Mouse (Mus musculus) macrophage (primary cell): ENCODE results near the gene Rab25. TPM values are rescaled to one million over a fixed set of nuclear protein-coding genes. Genes with fewer than 3 reads are reported as not detected.

ENCODE experiments used
- H3K27ac ChIP-seq: fragments of 350-480 bp; formaldehyde crosslinking; 2 replicates; pipeline ENCODE4 v1.9.0; 2021
- H3K36me3 ChIP-seq: fragments of 350-480 bp; formaldehyde crosslinking; 2 replicates; pipeline ENCODE4 v1.9.0; 2021; ENCODE audit errors: inconsistent target
- H3K4me3 ChIP-seq: fragments of 350-480 bp; formaldehyde crosslinking; 2 replicates; pipeline ENCODE4 v1.9.0; 2021; ENCODE audit errors: inconsistent target
- H3K79me2 ChIP-seq: fragments of 350-480 bp; formaldehyde crosslinking; 2 replicates; pipeline ENCODE4 v1.9.0; 2021; ENCODE audit errors: inconsistent target
- WGBS: methylation state at CpG from one replicate; pipeline ENCODE4 v1.1.7; 2026; ENCODE audit warnings: inconsistent platforms; ENCODE audit not compliant: missing documents; 5-methylcytosine and 5-hydroxymethylcytosine counted together
- polyA plus RNA-seq: library from polyadenylated mRNA; stranded (reverse); fragments of 250-400 nt; gene quantifications from 3 replicates; pipeline ENCODE4 v1.2.4, GENCODE M21; 2018; ENCODE audit warnings: inconsistent platforms

The Rab25 gene
- polyA plus RNA-seq, 1 experiment from 2014 or later = not detected

DNA sequence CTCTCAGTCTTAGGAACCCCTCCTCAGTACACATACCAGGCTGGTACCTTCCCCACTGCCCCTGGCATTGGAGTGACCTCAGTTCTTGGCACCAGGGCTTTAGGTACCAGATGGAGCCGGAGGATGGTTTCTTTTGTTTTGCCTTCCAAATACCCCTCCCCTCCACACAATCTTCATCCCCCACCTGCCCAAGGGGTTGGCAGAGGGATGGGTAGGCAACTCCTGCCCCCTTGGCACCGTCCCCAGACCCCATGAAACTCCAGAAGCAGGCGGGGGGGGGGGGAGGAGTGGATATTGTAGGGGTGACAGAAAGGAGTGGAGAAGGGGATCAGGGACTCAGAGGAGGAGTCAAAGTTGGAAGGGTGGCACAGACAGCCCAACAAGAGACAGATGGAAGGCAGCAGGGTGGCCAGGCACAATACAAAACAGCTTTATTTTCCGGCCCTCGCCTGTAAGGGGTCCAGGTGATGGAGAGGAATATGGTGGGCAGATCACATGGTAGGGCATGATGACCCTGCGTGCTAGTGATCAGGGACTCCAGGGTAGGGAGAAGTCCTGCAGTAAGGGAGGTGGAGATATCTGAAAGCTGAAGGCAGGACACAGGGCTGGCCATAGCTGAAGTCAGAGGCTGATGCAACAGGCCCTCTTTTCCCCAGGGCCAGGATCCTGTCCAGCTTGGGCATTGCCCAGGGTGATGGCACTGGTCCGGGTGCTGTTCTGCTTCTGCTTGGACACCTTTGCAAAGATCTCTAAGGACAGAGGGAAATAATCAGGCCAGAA, 6.3 kb downstream of the Rab25 start:
- Histone ChIP-seq H3K79me2 (no peaks in the 10 kb centered on the region), H3K27ac (no peak overlapping the region), H3K36me3 (no peaks in the 10 kb centered on the region), H3K4me3 (no peak overlapping the region)
- WGBS = 90% methylated on average over 5 of the region's 7 CpGs

- WGBS = 87% methylated on average over 5 of the region's 5 CpGs
- H3K4me3 ChIP-seq = no peak overlapping the region
- no peak overlapping the region for H3K27ac ChIP-seq
- H3K79me2 ChIP-seq = no peaks in the 10 kb centered on the region
- no peaks in the 10 kb centered on the region for H3K36me3 ChIP-seq
Measured at GRCm38 (mm10) chr3:88540085-88540484, 8.0 kb downstream of the Rab25 start.

GRCm38 (mm10) chr3:88539397-88539796, 8.7 kb downstream of the Rab25 start:
- H3K79me2 ChIP-seq = no peaks in the 10 kb centered on the region
- WGBS = 80% methylated on average over 3 of the region's 3 CpGs
- H3K27ac ChIP-seq = no peak overlapping the region
- no peak overlapping the region for H3K4me3 ChIP-seq
- no peaks in the 10 kb centered on the region for H3K36me3 ChIP-seq

GRCm38 (mm10) chr3:88538271-88539145, 9.6 kb downstream of the Rab25 start:
- Histone ChIP-seq H3K36me3 (no peaks in the 10 kb centered on the region), H3K79me2 (no peaks in the 10 kb centered on the region), H3K4me3 (no peak overlapping the region), H3K27ac (no peak overlapping the region)
- 87% methylated on average over 9 of the region's 9 CpGs for WGBS

DNA sequence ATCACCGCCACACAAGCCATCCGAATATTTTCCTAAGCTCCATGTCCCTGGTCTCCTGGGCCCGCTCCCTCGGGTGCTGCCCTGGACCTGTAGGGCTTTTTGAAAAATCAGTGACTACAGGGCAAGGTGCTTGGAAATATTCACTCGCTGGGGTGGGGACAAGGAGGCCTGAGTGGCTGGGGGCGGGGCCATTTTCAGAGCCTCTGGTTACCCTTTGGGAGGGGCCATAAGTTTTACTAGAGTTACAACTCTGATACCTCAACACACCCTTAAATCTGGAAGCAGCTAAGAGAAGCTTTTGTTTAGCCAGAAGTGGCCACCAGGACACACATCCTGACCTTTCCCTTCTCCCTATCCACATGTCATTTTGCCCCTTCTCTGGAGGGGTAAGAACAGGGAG, 11.0 kb downstream of the Rab25 start:
- Histone ChIP-seq H3K36me3 (no peaks in the 10 kb centered on the region), H3K4me3 (no peak overlapping the region), H3K79me2 (no peaks in the 10 kb centered on the region), H3K27ac (no peak overlapping the region)
- 98% methylated on average over 6 of the region's 6 CpGs for WGBS

GRCm38 (mm10) chr3:88536103-88536930, 11.8 kb downstream of the Rab25 start:
- Histone ChIP-seq H3K36me3 (no peaks in the 10 kb centered on the region), H3K27ac (no peak overlapping the region), H3K79me2 (no peaks in the 10 kb centered on the region), H3K4me3 (no peak overlapping the region)
- WGBS = 82% methylated on average over 64 of the region's 64 CpGs

DNA sequence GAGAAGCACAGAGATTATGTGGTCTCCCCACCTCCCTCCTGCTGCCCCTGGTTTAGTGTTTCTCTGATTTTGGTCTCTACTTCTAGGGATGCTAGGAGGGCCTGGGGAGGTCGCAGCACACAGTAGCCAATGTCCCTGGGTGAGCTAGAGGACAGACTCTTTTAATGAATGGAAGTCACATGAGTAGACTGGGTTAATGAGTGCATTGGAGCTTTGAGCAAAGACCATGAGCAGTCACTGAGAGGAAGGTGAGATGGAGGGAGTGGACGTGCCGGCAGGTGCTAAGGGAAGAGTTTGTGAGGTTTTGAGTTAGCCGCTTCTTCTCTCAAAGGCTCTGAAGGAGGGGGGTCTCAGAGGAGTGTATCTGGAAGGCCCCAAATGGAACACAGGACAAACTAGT, 12.6 kb downstream of the Rab25 start:
- H3K36me3 ChIP-seq = no peaks in the 10 kb centered on the region
- no peak overlapping the region for H3K27ac ChIP-seq
- H3K79me2 ChIP-seq = no peaks in the 10 kb centered on the region
- no peak overlapping the region for H3K4me3 ChIP-seq
- 94% methylated on average over 4 of the region's 4 CpGs for WGBS

- 96% methylated on average over 3 of the region's 3 CpGs for WGBS
- no peaks in the 10 kb centered on the region for H3K79me2 ChIP-seq
- no peak overlapping the region for H3K27ac ChIP-seq
- H3K36me3 ChIP-seq = no peaks in the 10 kb centered on the region
- H3K4me3 ChIP-seq = no peak overlapping the region
Measured at GRCm38 (mm10) chr3:88535005-88535404, 13.1 kb downstream of the Rab25 start.

DNA sequence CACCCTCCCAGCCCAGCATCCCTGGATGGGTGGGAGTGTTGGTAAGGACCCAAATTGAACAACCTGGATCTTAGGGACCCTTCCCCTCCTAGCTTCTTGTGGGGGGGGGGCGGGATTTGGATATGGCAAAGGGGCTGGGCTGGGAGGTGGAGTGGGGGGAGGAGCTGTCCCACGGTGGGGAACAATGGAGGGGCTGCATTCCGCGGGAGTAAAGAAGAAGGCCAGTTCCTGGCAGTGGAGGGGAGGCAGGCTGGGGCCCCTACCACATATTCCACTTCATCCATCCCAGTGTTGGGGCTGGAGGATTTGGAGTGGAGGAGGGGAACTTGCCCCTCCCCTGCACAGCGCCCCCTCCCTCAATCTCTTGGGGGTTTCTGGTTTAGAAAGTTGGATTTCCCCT, 14.4 kb downstream of the Rab25 start:
- no peaks in the 10 kb centered on the region for H3K36me3 ChIP-seq
- 38% methylated on average over 5 of the region's 5 CpGs for WGBS
- H3K4me3 ChIP-seq = no peak overlapping the region

DNA sequence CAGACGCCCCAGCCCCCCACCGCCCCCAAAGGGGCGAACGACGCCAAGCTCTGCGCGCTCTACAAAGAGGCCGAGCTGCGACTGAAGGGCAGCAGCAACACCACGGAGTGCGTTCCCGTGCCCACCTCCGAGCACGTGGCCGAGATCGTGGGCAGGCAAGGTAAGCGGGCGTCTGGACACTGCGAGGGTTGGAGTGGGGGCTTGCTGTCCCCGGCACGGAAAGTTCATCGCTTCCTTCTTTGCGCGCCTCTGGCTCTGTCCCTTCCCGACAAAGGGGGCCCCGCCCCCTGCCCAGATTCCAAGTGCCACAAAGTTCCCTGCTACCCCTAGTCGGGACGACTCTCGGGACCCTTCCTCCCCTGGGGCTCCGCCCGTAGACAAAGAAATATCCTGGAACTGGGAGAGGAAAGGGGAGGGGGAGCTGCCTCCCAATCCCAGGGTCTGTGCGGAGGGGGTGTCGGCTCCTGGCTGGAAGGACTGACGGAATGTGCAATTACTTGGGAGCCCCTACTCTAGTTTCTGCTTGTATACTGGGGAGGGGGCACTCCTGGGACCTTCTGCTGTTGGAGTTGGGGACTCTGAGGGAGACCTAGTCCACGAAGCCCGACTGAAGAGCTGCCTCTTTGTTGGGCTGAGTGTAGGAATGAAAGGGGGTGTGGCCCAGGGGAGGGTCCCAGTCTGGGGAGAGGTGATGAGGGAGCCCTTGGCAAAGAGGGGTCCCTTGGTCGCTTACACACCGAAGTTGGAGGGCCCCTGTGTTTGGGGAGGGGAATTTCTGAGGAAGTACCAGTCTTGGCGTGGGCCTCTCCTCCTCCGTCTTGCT, 15.2 kb downstream of the Rab25 start:
- H3K36me3 ChIP-seq = no peaks in the 10 kb centered on the region
- H3K4me3 ChIP-seq = no peak overlapping the region
- H3K79me2 ChIP-seq = no peaks in the 10 kb centered on the region
- no peak overlapping the region for H3K27ac ChIP-seq
- WGBS = 8% methylated on average over 40 of the region's 40 CpGs

More for the DNA sequence above, 14.4 kb downstream of the Rab25 start:
- Histone ChIP-seq H3K27ac (no peak overlapping the region), H3K79me2 (no peaks in the 10 kb centered on the region)

DNA sequence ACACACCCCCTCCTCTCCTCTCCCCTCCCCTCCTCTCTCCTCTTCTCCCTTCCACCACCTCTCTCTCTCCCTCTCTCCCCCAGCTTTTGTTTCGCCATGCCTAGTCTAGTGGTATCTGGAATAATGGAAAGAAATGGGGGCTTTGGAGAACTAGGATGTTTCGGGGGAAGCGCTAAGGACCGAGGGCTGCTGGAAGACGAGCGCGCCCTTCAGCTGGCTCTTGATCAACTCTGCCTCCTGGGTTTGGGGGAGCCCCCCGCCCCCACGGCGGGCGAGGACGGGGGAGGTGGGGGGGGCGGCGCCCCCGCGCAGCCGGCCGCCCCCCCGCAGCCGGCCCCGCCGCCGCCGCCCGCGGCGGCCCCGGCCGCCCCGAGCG, 15.8 kb downstream of the Rab25 start, which contains the start of gene Mex3a:
Gene Mex3a, plus strand, starts transcription at position 97 of the 376 bp plus-strand sequence.
- Histone ChIP-seq H3K27ac (peak within 1 kb of the TSS; percentile 13; the same call in 1 of the 2 replicates), H3K4me3 (peak within 1 kb of the TSS; percentile 61), H3K79me2 (no peaks in the 10 kb centered on the region), H3K36me3 (no peaks in the 10 kb centered on the region)
- 2% methylated on average over 28 of the region's 31 CpGs for WGBS

DNA sequence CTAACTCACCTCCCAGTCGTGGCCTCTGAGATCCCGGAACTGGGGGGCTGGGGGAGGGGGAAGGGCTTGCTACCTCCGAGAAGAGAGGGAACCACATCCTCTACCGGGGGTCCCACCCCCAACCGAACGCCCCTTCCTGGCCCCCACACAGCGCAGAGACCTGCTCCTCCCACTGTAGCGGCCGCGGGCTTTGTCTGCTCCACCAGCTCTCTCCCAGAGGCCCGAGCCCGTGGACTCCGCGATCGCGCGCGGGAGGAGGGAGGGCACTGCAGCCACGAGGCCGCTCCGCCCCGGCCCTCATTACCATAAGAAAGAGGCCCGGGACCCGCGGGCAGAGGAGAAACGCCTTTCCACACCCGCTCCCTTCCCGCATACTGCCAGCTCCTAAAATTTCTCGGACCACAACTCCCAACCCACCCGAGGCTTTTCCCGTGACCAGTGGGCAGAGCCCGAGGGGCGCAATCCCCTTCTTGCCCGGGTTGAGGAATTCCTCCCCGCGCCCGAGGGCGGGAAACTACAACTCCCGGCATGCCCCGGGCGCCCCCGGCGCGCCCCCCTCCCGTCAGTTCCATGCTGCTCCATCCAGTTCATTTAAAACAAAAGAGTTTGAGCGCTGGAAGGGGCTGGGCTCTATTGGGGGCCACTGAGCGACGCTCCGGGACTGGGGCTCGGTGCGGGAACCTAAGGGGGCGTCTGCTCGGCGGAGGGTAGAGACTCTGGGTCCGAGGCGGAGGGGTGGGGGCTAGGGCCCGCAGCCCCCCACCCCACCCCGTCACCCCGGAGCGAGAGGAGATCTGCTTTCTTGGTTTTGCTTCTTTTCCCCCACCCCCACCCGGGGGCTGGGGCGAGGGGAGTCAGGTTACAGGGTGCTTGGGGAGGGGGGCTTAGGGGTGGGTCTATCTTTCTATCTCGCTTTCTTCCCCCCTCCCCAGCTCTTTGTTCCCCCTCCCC, 16.5 kb downstream of the Rab25 start:
- Histone ChIP-seq H3K36me3 (no peaks in the 10 kb centered on the region), H3K4me3 (peak overlapping the region; percentile 61), H3K27ac (peak overlapping the region; percentile 13; the same call in 1 of the 2 replicates), H3K79me2 (no peaks in the 10 kb centered on the region)
- WGBS = 1% methylated on average over 56 of the region's 63 CpGs
